7 mouse cellular contexts compared by ENCODE assay signal in genomic region chrX:151802956-151803776, GRCm38 (mm10). TPM values are rescaled to one million over a fixed set of nuclear protein-coding genes. Genes with fewer than 3 reads are reported as not detected.
DNase-seq lines count a peak whose midpoint lies in the region; ATAC-seq and TF ChIP-seq lines count a peak whose summit lies in the region.

No protein-coding gene starts in this region.

- H3K9ac ChIP-seq in intestine, postnatal 0 days (ENCODE audit: low read depth, low read length): peak overlapping the region; percentile 71
- peak overlapping the region; percentile 60 for H3K9ac ChIP-seq in midbrain, embryonic 12.5 days (replicated peaks)

- ATAC-seq in intestine, postnatal 0 days: peak; percentile 93
- peak; percentile 84 for ATAC-seq in midbrain, embryonic 12.5 days (ENCODE audit: low FRiP score, low read depth)

- peaks cover 46% of the 10 kb centered on the region for H3K27me3 ChIP-seq in embryonic facial prominence, embryonic 10.5 days (replicated peaks; ENCODE audit: low read depth, poor library complexity, severe bottlenecking)
- no peaks in the 10 kb centered on the region for H3K27me3 ChIP-seq in intestine, postnatal 0 days (replicated peaks; ENCODE audit: control insufficient read depth, insufficient read depth, low read length)
- peaks cover 4% of the 10 kb centered on the region; the same call in 1 of the 2 replicates for H3K27me3 ChIP-seq in midbrain, embryonic 12.5 days
- no peaks in the 10 kb centered on the region for H3K27me3 ChIP-seq in small intestine, adult 2 months (ENCODE audit: control insufficient read depth, insufficient read depth, low read length)

- intact Hi-C loops in left cerebral cortex, postnatal 4 days (cut with DNase I): loop anchor here (10.0 kb wide), 1 partner anchor 278 kb away; the partner anchor contains the start of gene Phf8

- WGBS in embryonic facial prominence, embryonic 10.5 days: 18% methylated on average over 77 of the region's 77 CpGs
- WGBS in intestine, postnatal 0 days: 23% methylated on average over 75 of the region's 77 CpGs
- WGBS in midbrain, embryonic 12.5 days: 23% methylated on average over 70 of the region's 77 CpGs
- WGBS in small intestine, adult 2 months: 18% methylated on average over 77 of the region's 77 CpGs

- no peak for TF ChIP-seq CTCF in intestine, postnatal 0 days (IDR thresholded peaks at IDR 0.05; ENCODE audit: low read depth)
- no peak for TF ChIP-seq CTCF in small intestine, adult 2 months (IDR thresholded peaks at IDR 0.05; ENCODE audit: extremely low read depth, insufficient read length, insufficient replicate concordance, low read depth, low read length)

- peaks cover 16% of the 10 kb centered on the region for H3K36me3 ChIP-seq in embryonic facial prominence, embryonic 10.5 days (replicated peaks)
- H3K36me3 ChIP-seq in intestine, postnatal 0 days (ENCODE audit: control insufficient read depth, insufficient read depth): no peaks in the 10 kb centered on the region
- H3K36me3 ChIP-seq in midbrain, embryonic 12.5 days: no peaks in the 10 kb centered on the region
- no peaks in the 10 kb centered on the region for H3K36me3 ChIP-seq in small intestine, adult 2 months (ENCODE audit: control insufficient read depth, insufficient read depth, low read length)

- H3K4me3 ChIP-seq in embryonic facial prominence, embryonic 10.5 days: peak overlapping the region; percentile 67
- H3K4me3 ChIP-seq in intestine, postnatal 0 days (ENCODE audit: low read depth, low read length): peak overlapping the region; percentile 59
- peak overlapping the region; percentile 56 for H3K4me3 ChIP-seq in midbrain, embryonic 12.5 days
- H3K4me3 ChIP-seq in small intestine, adult 2 months (ENCODE audit: low read depth, low read length): peak overlapping the region; percentile 99

- DNase-seq in adrenal gland, postnatal 10 days: peak; percentile 92
- peak; percentile 92 for DNase-seq in embryonic facial prominence, embryonic 10.5 days (ENCODE audit: low spot score)
- DNase-seq in gonadal fat pad, adult 2 months (ENCODE audit: low read depth): peak; percentile 56
- DNase-seq in left cerebral cortex, postnatal 4 days: peak; percentile 94

- peaks cover 9% of the 10 kb centered on the region; the same call in 1 of the 2 replicates for H3K9me3 ChIP-seq in embryonic facial prominence, embryonic 10.5 days
- no peaks in the 10 kb centered on the region for H3K9me3 ChIP-seq in intestine, postnatal 0 days (ENCODE audit: control insufficient read depth)
- H3K9me3 ChIP-seq in midbrain, embryonic 12.5 days: no peaks in the 10 kb centered on the region

- H3K27ac ChIP-seq in embryonic facial prominence, embryonic 10.5 days (replicated peaks): peak overlapping the region; percentile 94
- peak overlapping the region; percentile 92 for H3K27ac ChIP-seq in intestine, postnatal 0 days (ENCODE audit: low read depth, low read length)
- peak overlapping the region; percentile 91 for H3K27ac ChIP-seq in midbrain, embryonic 12.5 days (replicated peaks)
- H3K27ac ChIP-seq in small intestine, adult 2 months (ENCODE audit: insufficient read depth, low read depth, low read length): peak overlapping the region; percentile 99

- peak overlapping the region; percentile 65 for H3K4me2 ChIP-seq in intestine, postnatal 0 days (replicated peaks; ENCODE audit: low read depth)
- H3K4me2 ChIP-seq in midbrain, embryonic 12.5 days (replicated peaks): peak overlapping the region; percentile 59

- H3K4me1 ChIP-seq in embryonic facial prominence, embryonic 10.5 days: no peaks in the 10 kb centered on the region
- no peaks in the 10 kb centered on the region for H3K4me1 ChIP-seq in intestine, postnatal 0 days (replicated peaks; ENCODE audit: control insufficient read depth, insufficient read depth, low read length)
- no peaks in the 10 kb centered on the region for H3K4me1 ChIP-seq in midbrain, embryonic 12.5 days
- no peaks in the 10 kb centered on the region for H3K4me1 ChIP-seq in small intestine, adult 2 months (ENCODE audit: control insufficient read depth, insufficient read depth, insufficient read length, low read length)

- TF ChIP-seq POLR2A in small intestine, adult 2 months (IDR thresholded peaks at IDR 0.05; ENCODE audit: low read depth, low read length): no peak

RNA-seq across cellular contexts. Expression of gene Huwe1, which starts 2.6 kb away (rescaled TPM):
- total RNA-seq in adrenal gland, postnatal 10 days (2021): 100 to 1,000 TPM; 152 to 202 TPM
- 55.8 and 60.4 TPM in 2 replicates for polyA plus RNA-seq in embryonic facial prominence, embryonic 10.5 days (2016; fragmentation: Nextera tagmentation; extraction: Ambion mirVana)
- 64.7 and 69.9 TPM in 2 replicates for polyA plus RNA-seq in gonadal fat pad, adult 2 months (2012; rRNA removed)
- polyA plus RNA-seq in intestine, postnatal 0 days (2015; fragmentation: Nextera tagmentation; extraction: Ambion mirVana): 11.6 and 12.5 TPM in 2 replicates
- total RNA-seq in left cerebral cortex, postnatal 4 days (2021): 100 to 1,000 TPM; 300 to 301 TPM
- polyA plus RNA-seq in midbrain, embryonic 12.5 days (2016; fragmentation: Nextera tagmentation; extraction: Ambion mirVana): 79.4 and 86.2 TPM in 2 replicates
- polyA plus RNA-seq in small intestine, adult 2 months (2012; rRNA removed): 28.7 and 36.2 TPM in 2 replicates

Comparison
In these comparisons a context has a peak if more than half of its experiments do, and no peak if none do; other contexts are left out.
1. Peak in every context shown above with its lines: DNase-seq, ATAC-seq, H3K4me3 ChIP-seq and H3K27ac ChIP-seq.